Mouse (Mus musculus) liver, embryonic 16.5 days (tissue): ENCODE data around the gene Tmc2. TPM values are rescaled to one million over a fixed set of nuclear protein-coding genes. Genes with fewer than 3 reads are reported as not detected.

Source experiments
- ATAC-seq: fragments of 200-750 bp; cut with Nextera tagmentation; 2 replicates; pipeline ENCODE4 v1.8.0; 2017; ENCODE audit warnings: low read depth, mild to moderate bottlenecking, moderate number of reproducible peaks, moderate library complexity
- H3K27ac ChIP-seq: fragments of 300-500 bp; sonication (generic); 2 replicates; pipeline ENCODE4 v1.5.1; 2014; ENCODE audit warnings: mild to moderate bottlenecking, low read length
- H3K27me3 ChIP-seq: fragments of 300-500 bp; sonication (generic); 2 replicates; pipeline ENCODE4 v1.6.1; 2014; ENCODE audit warnings: low read depth, low read length, mixed read lengths; ENCODE audit not compliant: control insufficient read depth, insufficient read depth
- H3K36me3 ChIP-seq: fragments of 300-500 bp; sonication (generic); 2 replicates; pipeline ENCODE4 v1.6.1; 2014; ENCODE audit warnings: mild to moderate bottlenecking; ENCODE audit not compliant: control insufficient read depth, insufficient read depth
- H3K4me1 ChIP-seq: fragments of 300-500 bp; sonication (generic); 2 replicates; pipeline ENCODE4 v1.6.1; 2014; ENCODE audit warnings: low read depth, low read length, mixed read lengths; ENCODE audit not compliant: control insufficient read depth
- H3K4me2 ChIP-seq: fragments of 300-500 bp; sonication (generic); 2 replicates; pipeline ENCODE4 v1.6.1; 2014; ENCODE audit warnings: low read depth, low read length, mixed read lengths
- H3K4me3 ChIP-seq: fragments of 300-500 bp; sonication (generic); 2 replicates; pipeline ENCODE4 v1.5.1; 2014; ENCODE audit warnings: low read depth, mild to moderate bottlenecking, low read length
- H3K9ac ChIP-seq: fragments of 300-500 bp; sonication (generic); 2 replicates; pipeline ENCODE4 v1.6.1; 2014; ENCODE audit warnings: low read depth, low read length
- H3K9me3 ChIP-seq: fragments of 300-500 bp; sonication (generic); replicated peaks from 2 replicates; pipeline ENCODE4 v1.6.1; 2016; ENCODE audit warnings: low read length; ENCODE audit not compliant: control insufficient read depth
- WGBS: fragments of 180-500 bp; shearing (Covaris S2); extraction: QIAGEN DNeasy Blood & Tissue Kit; methylation state at CpG from one replicate; pipeline ENCODE4 v1.1.7; 2014; ENCODE audit not compliant: insufficient replicate concordance; 5-methylcytosine and 5-hydroxymethylcytosine counted together
- polyA plus RNA-seq: library from polyadenylated mRNA; unstranded; fragments of >200 nt; fragmentation: Nextera tagmentation; extraction: Ambion mirVana; gene quantifications from 2 replicates; pipeline ENCODE4 v1.2.1, GENCODE M21; 2015

Gene Tmc2
- polyA plus RNA-seq, 1 experiment from 2014 or later, result 0.04 TPM

DNA sequence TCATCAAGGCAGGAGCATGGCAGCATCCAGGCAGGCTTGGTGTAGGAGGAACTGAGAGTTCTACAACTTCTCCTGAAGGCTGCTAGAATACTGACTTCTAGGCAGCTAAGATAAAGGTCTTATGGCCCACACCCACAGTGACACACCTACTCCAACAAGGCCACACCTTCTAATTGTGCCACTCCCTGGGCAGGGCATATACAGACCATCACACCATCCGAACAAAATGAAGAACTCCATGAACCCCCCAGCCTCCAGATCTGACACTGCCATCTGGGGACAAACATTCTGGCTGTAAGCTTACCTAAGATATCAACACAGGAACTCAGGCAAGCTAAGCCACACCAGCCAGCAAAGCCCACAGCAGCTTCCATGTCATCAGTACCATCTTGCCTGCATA lies 70.5 kb downstream of the Tmc2 start:
- H3K4me3 ChIP-seq, result peak overlapping the region; percentile 56
- peak overlapping the region; percentile 33; the same call in 1 of the 2 replicates for H3K9ac ChIP-seq
- no peaks in the 10 kb centered on the region for H3K9me3 ChIP-seq
- peak overlapping the region; percentile 69 for H3K27ac ChIP-seq
- 36% methylated on average over 1 of the region's 1 CpGs for WGBS
- peak overlapping the region; percentile 60 for H3K4me2 ChIP-seq
- no peaks in the 10 kb centered on the region for H3K36me3 ChIP-seq
- no peaks in the 10 kb centered on the region for H3K27me3 ChIP-seq
- peaks cover 65% of the 10 kb centered on the region for H3K4me1 ChIP-seq
- peak; percentile 78 for ATAC-seq

DNA sequence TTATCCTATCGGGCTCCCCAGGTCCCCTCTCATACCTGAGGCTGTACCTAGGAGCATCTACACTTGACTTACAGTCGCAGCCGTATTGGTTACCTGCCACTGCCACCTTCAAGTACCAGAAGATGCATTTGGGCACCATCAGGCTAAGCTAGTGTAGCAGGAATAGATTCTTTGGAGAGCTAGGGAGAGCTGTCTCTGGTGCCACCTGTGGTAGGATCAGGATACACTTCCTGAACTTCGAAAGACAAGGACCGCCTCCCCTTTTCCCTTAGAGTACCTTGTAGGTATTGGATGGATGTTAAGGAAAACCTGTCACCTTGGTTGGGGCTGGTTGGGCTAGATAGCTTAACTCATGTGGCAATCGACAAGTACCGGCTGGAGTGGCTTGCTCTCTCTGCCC lies 73.1 kb downstream of the Tmc2 start:
- H3K36me3 ChIP-seq, result no peaks in the 10 kb centered on the region
- no peaks in the 10 kb centered on the region for H3K9me3 ChIP-seq
- no peaks in the 10 kb centered on the region for H3K27me3 ChIP-seq
- no peak overlapping the region for H3K4me3 ChIP-seq
- WGBS, result 67% methylated on average over 7 of the region's 7 CpGs
- no peak overlapping the region for H3K27ac ChIP-seq
- H3K4me2 ChIP-seq, result no peak overlapping the region
- peaks cover 43% of the 10 kb centered on the region for H3K4me1 ChIP-seq
- no peak overlapping the region for H3K9ac ChIP-seq
- no peak for ATAC-seq

DNA sequence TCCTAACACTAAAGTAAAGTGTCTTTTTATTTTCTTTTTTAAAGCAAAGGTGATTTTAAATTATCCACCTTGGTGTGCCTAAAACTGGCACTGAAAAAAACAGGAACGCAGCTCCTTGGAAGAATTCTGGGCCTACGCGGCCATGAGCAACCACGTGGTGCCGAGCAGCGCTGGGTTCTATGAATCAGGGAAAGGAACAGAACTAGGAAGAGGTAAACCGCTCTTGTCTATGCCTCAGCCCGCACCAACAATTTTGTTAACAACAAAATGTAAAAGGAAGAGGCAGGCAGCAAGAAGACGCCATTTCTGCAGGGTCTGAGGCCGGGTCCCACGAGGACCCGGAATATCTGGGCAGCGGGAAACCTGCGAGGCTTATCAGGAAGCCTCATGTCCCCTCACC lies 78.7 kb downstream of the Tmc2 start:
- Histone ChIP-seq H3K27me3 (no peaks in the 10 kb centered on the region), H3K4me1 (peaks cover 27% of the 10 kb centered on the region)
- under 1% methylated on average over 14 of the region's 14 CpGs for WGBS

DNA sequence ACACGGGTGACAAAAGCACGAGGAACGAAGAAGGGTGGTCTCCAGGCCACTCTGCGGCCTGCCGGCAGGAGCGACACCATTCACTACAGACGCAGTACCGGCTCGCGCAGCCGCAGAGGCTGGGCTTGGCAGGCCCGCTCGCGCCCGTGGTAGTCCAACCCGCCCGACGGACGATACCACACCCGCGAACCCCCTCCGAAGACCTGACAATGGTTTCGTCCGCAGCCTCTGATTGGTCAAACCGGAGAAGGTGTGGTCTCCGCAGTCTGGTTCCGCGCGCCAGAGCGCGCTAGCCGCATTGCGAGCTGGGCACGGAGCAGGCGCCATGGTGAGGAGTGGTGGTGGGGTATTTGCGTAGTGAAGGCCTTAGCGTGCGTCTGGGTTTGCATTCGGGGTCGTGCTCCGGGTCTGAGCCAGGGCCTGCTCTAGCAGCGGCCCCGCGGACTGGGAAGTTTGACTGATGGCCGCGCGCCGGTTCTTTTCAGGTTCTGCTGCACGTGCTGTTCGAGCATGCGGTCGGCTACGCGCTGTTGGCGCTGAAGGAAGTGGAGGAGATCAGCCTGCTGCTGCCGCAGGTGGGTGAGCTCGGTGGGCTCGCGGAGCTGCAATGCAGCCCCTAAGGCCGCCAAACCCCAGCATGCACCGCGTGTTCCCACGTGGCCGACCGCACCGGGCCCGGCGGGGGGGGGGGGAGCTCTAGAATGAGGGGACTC lies 79.3 kb downstream of the Tmc2 start, which contains the start of gene Nop56:
TSS of gene Nop56 (plus strand) at position 282 of the 713 bp plus-strand sequence.
- Histone ChIP-seq H3K4me3 (peak within 1 kb of the TSS; percentile 94), H3K9ac (peak within 1 kb of the TSS; percentile 91), H3K27me3 (no peaks in the 10 kb centered on the region), H3K4me2 (peak within 1 kb of the TSS; percentile 98), H3K27ac (peak within 1 kb of the TSS; percentile 73), H3K4me1 (peaks cover 27% of the 10 kb centered on the region), H3K9me3 (no peaks in the 10 kb centered on the region), H3K36me3 (peaks cover 36% of the 10 kb centered on the region)
- peak; percentile 97 for ATAC-seq
- WGBS, result under 1% methylated on average over 68 of the region's 68 CpGs

More for the DNA sequence above, 78.7 kb downstream of the Tmc2 start:
- H3K36me3 ChIP-seq, result peaks cover 33% of the 10 kb centered on the region
- H3K4me3 ChIP-seq, result peak overlapping the region; percentile 94
- H3K27ac ChIP-seq, result peak overlapping the region; percentile 73
- peak; percentile 17 for ATAC-seq
- no peaks in the 10 kb centered on the region for H3K9me3 ChIP-seq
- peak overlapping the region; percentile 82 for H3K9ac ChIP-seq
- H3K4me2 ChIP-seq, result peak overlapping the region; percentile 98

DNA sequence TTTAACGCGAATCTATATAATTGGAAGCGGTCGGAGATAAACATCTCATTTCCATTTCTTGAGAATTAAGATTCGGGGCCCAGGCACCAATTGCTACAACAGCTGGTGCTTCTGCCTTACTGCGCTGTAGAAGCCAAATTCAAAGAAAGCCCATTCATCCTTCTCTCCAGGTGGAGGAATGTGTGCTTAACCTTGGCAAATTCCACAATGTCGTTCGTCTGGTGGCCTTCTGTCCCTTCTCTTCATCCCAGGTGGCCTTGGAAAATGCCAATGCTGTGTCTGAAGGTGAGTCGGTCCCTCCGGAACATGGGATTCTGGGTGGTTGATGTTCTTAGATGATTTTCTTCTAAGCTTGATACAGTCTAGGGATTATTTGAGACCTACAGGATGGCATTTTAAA lies 79.9 kb downstream of the Tmc2 start:
- Histone ChIP-seq H3K4me2 (peak overlapping the region; percentile 98), H3K27ac (peak overlapping the region; percentile 72), H3K27me3 (no peaks in the 10 kb centered on the region), H3K36me3 (peaks cover 41% of the 10 kb centered on the region), H3K4me3 (peak overlapping the region; percentile 94), H3K9ac (peak overlapping the region; percentile 91), H3K4me1 (peaks cover 27% of the 10 kb centered on the region), H3K9me3 (no peaks in the 10 kb centered on the region)
- no peak for ATAC-seq
- WGBS, result 2% methylated on average over 10 of the region's 10 CpGs

DNA sequence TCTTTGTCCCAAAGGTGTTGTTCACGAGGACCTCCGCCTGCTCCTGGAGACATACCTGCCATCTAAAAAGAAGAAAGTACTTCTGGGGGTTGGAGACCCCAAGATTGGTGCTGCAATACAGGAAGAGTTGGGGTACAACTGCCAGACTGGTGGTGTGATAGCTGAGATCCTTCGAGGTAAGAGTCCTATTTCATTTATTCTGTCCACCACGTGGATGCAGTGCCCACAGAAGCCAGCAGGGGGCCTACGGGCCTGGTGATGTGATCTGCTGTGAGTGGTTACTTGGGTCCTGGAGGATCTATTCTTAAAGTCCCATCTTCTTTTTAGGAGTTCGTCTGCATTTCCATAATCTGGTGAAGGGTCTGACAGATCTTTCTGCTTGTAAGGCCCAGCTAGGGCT lies 80.7 kb downstream of the Tmc2 start:
- H3K9ac ChIP-seq, result peak overlapping the region; percentile 91
- peak overlapping the region; percentile 98 for H3K4me2 ChIP-seq
- peaks cover 47% of the 10 kb centered on the region for H3K36me3 ChIP-seq
- H3K9me3 ChIP-seq, result no peaks in the 10 kb centered on the region
- H3K4me1 ChIP-seq, result peaks cover 27% of the 10 kb centered on the region
- peak overlapping the region; percentile 58 for H3K27ac ChIP-seq
- peak overlapping the region; percentile 94 for H3K4me3 ChIP-seq
- 17% methylated on average over 6 of the region's 6 CpGs for WGBS
- ATAC-seq, result no peak
- H3K27me3 ChIP-seq, result no peaks in the 10 kb centered on the region

DNA sequence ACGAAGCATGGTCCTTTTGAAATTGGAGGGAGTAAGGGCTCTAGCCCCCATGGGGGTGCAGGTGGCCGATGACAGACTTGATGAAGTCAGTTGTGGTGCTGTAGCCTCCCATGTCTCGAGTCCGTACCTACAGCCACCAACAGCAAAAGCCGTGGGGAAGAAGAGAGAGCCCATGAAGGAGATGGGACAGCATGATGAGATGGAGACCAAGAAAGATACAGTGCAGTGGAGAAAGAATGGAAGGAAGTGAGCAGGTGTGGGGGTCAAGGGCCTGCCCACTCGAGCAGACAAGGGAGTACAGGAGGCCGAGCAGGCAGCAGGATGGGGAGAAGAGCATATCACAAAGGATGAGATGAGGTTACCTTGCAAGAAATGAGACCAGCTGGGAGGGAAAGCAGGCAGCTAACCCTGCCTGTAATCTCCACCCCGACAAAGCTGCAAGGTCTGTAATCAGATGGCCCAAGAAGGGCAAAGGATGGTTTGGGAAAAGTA lies 84.7 kb downstream of the Tmc2 start:
- Histone ChIP-seq H3K36me3 (peaks cover 55% of the 10 kb centered on the region), H3K27ac (0 out of 2 replicates have a peak overlapping the region, but pooled peaks have one; percentile 2), H3K27me3 (no peaks in the 10 kb centered on the region), H3K4me3 (no peak overlapping the region), H3K4me1 (peaks cover 30% of the 10 kb centered on the region), H3K9ac (no peak overlapping the region), H3K4me2 (no peak overlapping the region), H3K9me3 (no peaks in the 10 kb centered on the region)
- ATAC-seq, result no peak
- WGBS, result 22% methylated on average over 8 of the region's 8 CpGs

DNA sequence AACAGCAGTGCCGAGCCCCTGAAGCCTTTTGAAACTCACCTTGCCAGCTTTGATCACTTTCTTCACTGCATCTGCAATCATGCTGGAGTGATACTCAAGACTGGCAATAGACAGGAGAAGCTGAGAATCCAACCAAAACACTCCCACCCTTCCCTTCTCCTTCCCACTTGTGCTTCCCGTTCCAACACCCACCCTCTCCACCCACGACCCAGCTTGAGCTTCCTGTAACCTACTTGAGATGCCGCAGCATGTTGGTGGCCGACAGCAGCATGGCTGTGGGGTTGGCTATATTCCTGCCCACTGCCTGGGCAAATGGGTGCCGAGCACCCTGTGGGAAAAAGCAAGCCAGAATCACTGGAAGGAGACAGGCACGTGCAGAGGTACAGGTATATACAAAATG lies 85.2 kb downstream of the Tmc2 start:
- H3K9me3 ChIP-seq, result no peaks in the 10 kb centered on the region
- H3K27me3 ChIP-seq, result no peaks in the 10 kb centered on the region
- H3K4me3 ChIP-seq, result no peak overlapping the region
- H3K4me2 ChIP-seq, result no peak overlapping the region
- H3K27ac ChIP-seq, result 0 out of 2 replicates have a peak overlapping the region, but pooled peaks have one; percentile 2
- 53% methylated on average over 7 of the region's 7 CpGs for WGBS
- H3K36me3 ChIP-seq, result peaks cover 55% of the 10 kb centered on the region
- H3K4me1 ChIP-seq, result peaks cover 28% of the 10 kb centered on the region
- ATAC-seq, result no peak
- H3K9ac ChIP-seq, result no peak overlapping the region

DNA sequence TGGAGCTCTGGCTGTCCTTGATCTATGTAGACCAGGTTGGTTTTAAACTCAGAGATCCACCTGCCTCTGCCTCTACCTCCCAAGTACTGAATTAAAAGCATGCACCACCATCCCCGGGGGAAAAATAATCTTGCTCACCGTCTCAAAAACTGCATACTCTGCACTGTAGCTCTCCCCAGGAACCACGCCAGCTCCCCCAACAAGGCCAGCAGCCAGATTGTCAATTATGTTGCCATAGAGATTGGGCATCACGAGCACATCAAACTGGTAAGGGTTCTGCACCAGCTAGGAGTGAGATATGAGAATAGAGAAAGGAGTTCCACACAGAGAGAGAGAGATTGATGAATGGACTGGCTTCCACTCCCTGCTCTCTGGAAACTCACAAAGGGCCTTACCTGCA lies 85.8 kb downstream of the Tmc2 start:
- peaks cover 23% of the 10 kb centered on the region for H3K4me1 ChIP-seq

More for the DNA sequence above, 85.8 kb downstream of the Tmc2 start:
- H3K4me3 ChIP-seq, result no peak overlapping the region
- WGBS, result 53% methylated on average over 4 of the region's 4 CpGs
- H3K27me3 ChIP-seq, result no peaks in the 10 kb centered on the region
- no peak for ATAC-seq
- H3K27ac ChIP-seq, result no peak overlapping the region
- H3K36me3 ChIP-seq, result peaks cover 50% of the 10 kb centered on the region
- no peak overlapping the region for H3K4me2 ChIP-seq
- no peak overlapping the region for H3K9ac ChIP-seq
- H3K9me3 ChIP-seq, result no peaks in the 10 kb centered on the region
